Mouse (Mus musculus) layer of hippocampus, adult 18-20 months (tissue): ENCODE measurements at regions not wholly inside any gene's neighbourhood (a gene's known extent, or its start where the extent isn't known, plus 50 kb on each side); places are given as distances from the start of the nearest gene placed in this dataset.
A peak's percentile ranks its signal among the peaks of the same experiment; 100 is the strongest.
"Not testable (repeated sequence)": the region's sequence is repeated elsewhere in the genome, so short reads cannot be mapped to it uniquely, and the experiment has no call there.

Source experiments
- DNase-seq, 2 experiments: peaks; one replicate each; pipeline ENCODE4 v3.0.0; 2022; ENCODE audit warnings: low spot score in 2 of 2

GRCm38 (mm10) chr2:166516261-166516660 is 197.4 kb downstream of the Prex1 start:
- DNase-seq = no peak

GRCm38 (mm10) chr2:166514664-166515063 is 199.0 kb downstream of the Prex1 start:
- DNase-seq = no peak

GRCm38 (mm10) chr2:166512488-166512887 is 201.1 kb downstream of the Prex1 start:
- DNase-seq = no peak

- not testable (repeated sequence) for DNase-seq
Measured at GRCm38 (mm10) chr2:166511477-166511876, 202.2 kb downstream of the Prex1 start.

- no peak for DNase-seq
Measured at GRCm38 (mm10) chr2:166510776-166511175, 202.9 kb downstream of the Prex1 start.

GRCm38 (mm10) chr2:166509591-166509990 is 204.0 kb downstream of the Prex1 start:
- DNase-seq = no peak

GRCm38 (mm10) chr2:166508656-166509420 is 204.8 kb downstream of the Prex1 start:
- DNase-seq = no peak

GRCm38 (mm10) chr2:166505309-166505708 is 208.3 kb downstream of the Prex1 start:
- DNase-seq = no peak

- no peak for DNase-seq
Measured at GRCm38 (mm10) chr2:166503666-166504065, 210.0 kb downstream of the Prex1 start.

GRCm38 (mm10) chr2:166492895-166493294 is 220.7 kb downstream of the Prex1 start:
- DNase-seq = no peak

GRCm38 (mm10) chr2:166492421-166492820 is 221.2 kb downstream of the Prex1 start:
- DNase-seq = no peak

GRCm38 (mm10) chr2:166491861-166492260 is 221.8 kb downstream of the Prex1 start:
- no peak for DNase-seq

GRCm38 (mm10) chr2:166489041-166489872 is 224.4 kb downstream of the Prex1 start:
- no peak for DNase-seq

- peak in 1 of 2 experiments; percentile 18 for DNase-seq
Measured at GRCm38 (mm10) chr2:166487688-166488087, 225.9 kb downstream of the Prex1 start.

GRCm38 (mm10) chr2:166485788-166486187 is 227.8 kb downstream of the Prex1 start:
- no peak for DNase-seq

- DNase-seq = no peak
Measured at GRCm38 (mm10) chr2:166485361-166485760, 228.3 kb downstream of the Prex1 start.

- DNase-seq = no peak
Measured at GRCm38 (mm10) chr2:166483617-166484319, 229.9 kb downstream of the Prex1 start.

GRCm38 (mm10) chr2:166482720-166483616 is 230.7 kb downstream of the Prex1 start:
- DNase-seq = no peak

- no peak for DNase-seq
Measured at GRCm38 (mm10) chr2:166481774-166482173, 231.9 kb downstream of the Prex1 start.

GRCm38 (mm10) chr2:166481362-166481761 is 232.3 kb downstream of the Prex1 start:
- DNase-seq = no peak

- no peak for DNase-seq
Measured at GRCm38 (mm10) chr2:166480883-166481282, 232.7 kb downstream of the Prex1 start.
